Mouse (Mus musculus) MEL (cell line): ENCODE measurements around the gene Hps6. TPM values are rescaled to one million over a fixed set of nuclear protein-coding genes. Genes with fewer than 3 reads are reported as not detected.

Experiments used
- DNase-seq: peaks from one replicate; pipeline ENCODE4 v3.0.0; 2011; ENCODE audit warnings: low read depth, low spot score
- H3K27ac ChIP-seq: 2 replicates; pipeline ENCODE4 v1.5.1; 2012; ENCODE audit warnings: low read depth, mild to moderate bottlenecking, control low read depth, low read length, moderate library complexity; ENCODE audit not compliant: control insufficient read depth
- H3K27me3 ChIP-seq, 2 experiments: fragments of 150-350 bp in 1 of 2; sonication (generic) in 1 of 2; 2 replicates each; pipeline ENCODE4 v1.6.1; 2012; ENCODE audit warnings: low read length in 2 of 2, mild to moderate bottlenecking in 2 of 2, improper control_type of control experiment in 1 of 2, moderate library complexity in 1 of 2; ENCODE audit not compliant: insufficient read depth in 2 of 2, control insufficient read depth in 1 of 2
- H3K36me3 ChIP-seq, 2 experiments: 2 replicates each; pipeline ENCODE4 v1.6.1; 2012 to 2014; ENCODE audit warnings: low read length in 2 of 2, improper control_type of control experiment in 1 of 2, inconsistent platforms in 1 of 2, mild to moderate bottlenecking in 1 of 2; ENCODE audit not compliant: insufficient read depth in 2 of 2, control insufficient read depth in 1 of 2
- H3K4me1 ChIP-seq, 2 experiments: fragments of 150-350 bp in 1 of 2; sonication (generic) in 1 of 2; 2 replicates each; pipeline ENCODE4 v1.6.1; 2012; ENCODE audit warnings: low read length in 2 of 2, improper control_type of control experiment in 1 of 2, mild to moderate bottlenecking in 1 of 2; ENCODE audit not compliant: insufficient read depth in 2 of 2, control insufficient read depth in 1 of 2
- H3K4me3 ChIP-seq, 2 experiments: fragments of 150-350 bp in 1 of 2; sonication (generic) in 1 of 2; 2 replicates each; pipeline ENCODE4 v1.5.1; 2012; ENCODE audit warnings: low read depth in 2 of 2, low read length in 2 of 2, mild to moderate bottlenecking in 2 of 2, moderate library complexity in 2 of 2, control low read depth in 1 of 2, improper control_type of control experiment in 1 of 2; ENCODE audit not compliant: control insufficient read depth in 1 of 2, insufficient read depth in 1 of 2
- H3K79me2 ChIP-seq: 2 replicates; pipeline ENCODE4 v1.6.1; 2012; ENCODE audit warnings: mild to moderate bottlenecking, low read length, moderate library complexity; ENCODE audit not compliant: control insufficient read depth, poor library complexity, insufficient read depth
- H3K9ac ChIP-seq: 2 replicates; pipeline ENCODE4 v1.6.1; 2012; ENCODE audit warnings: low read depth, mild to moderate bottlenecking, control low read depth, low read length, moderate library complexity; ENCODE audit not compliant: control insufficient read depth, poor library complexity, severe bottlenecking
- H3K9me3 ChIP-seq: fragments of 150-350 bp; sonication (generic); replicated peaks from 2 replicates; pipeline ENCODE4 v1.6.1; 2012; ENCODE audit warnings: mild to moderate bottlenecking, low read length, improper control_type of control experiment, moderate library complexity; ENCODE audit not compliant: insufficient read depth
- E2F4 ChIP-seq: IDR thresholded peaks from 2 replicates; pipeline ENCODE4 v1.6.1; 2011; ENCODE audit warnings: low read depth, low read length, improper control_type of control experiment, borderline replicate concordance
- EP300 ChIP-seq, 2 experiments: IDR thresholded peaks; 2 replicates each; pipeline ENCODE4 v1.6.1; 2011; ENCODE audit warnings: improper control_type of control experiment in 2 of 2, low read length in 2 of 2, low read depth in 1 of 2, mild to moderate bottlenecking in 1 of 2
- ETS1 ChIP-seq: IDR thresholded peaks from 2 replicates; pipeline ENCODE4 v1.6.1; 2012; ENCODE audit warnings: low read depth, mild to moderate bottlenecking, inconsistent platforms, low read length, improper control_type of control experiment, moderate library complexity
- MAX ChIP-seq: IDR thresholded peaks from 2 replicates; pipeline ENCODE4 v1.6.1; 2011; ENCODE audit warnings: low read length, improper control_type of control experiment
- MAZ ChIP-seq: IDR thresholded peaks from 2 replicates; pipeline ENCODE4 v1.6.1; 2012; ENCODE audit warnings: low read depth, mild to moderate bottlenecking, inconsistent platforms, low read length, improper control_type of control experiment
- MEF2A ChIP-seq: IDR thresholded peaks from 2 replicates; pipeline ENCODE4 v1.6.1; 2014; ENCODE audit warnings: low read depth, mild to moderate bottlenecking, inconsistent platforms, low read length, improper control_type of control experiment; ENCODE audit not compliant: poor library complexity, insufficient replicate concordance, severe bottlenecking; ENCODE audit errors: extremely low read depth
- MXI1 ChIP-seq: IDR thresholded peaks from 2 replicates; pipeline ENCODE4 v1.6.1; 2011; ENCODE audit warnings: mild to moderate bottlenecking, low read depth, low read length, improper control_type of control experiment
- MYB ChIP-seq: IDR thresholded peaks from 2 replicates; pipeline ENCODE4 v1.6.1; 2011; ENCODE audit warnings: mild to moderate bottlenecking, low read depth, low read length, improper control_type of control experiment
- MYC ChIP-seq: IDR thresholded peaks from 2 replicates; pipeline ENCODE4 v1.6.1; 2011; ENCODE audit warnings: low read depth, mild to moderate bottlenecking, low read length, improper control_type of control experiment, moderate library complexity
- NELFE ChIP-seq: IDR thresholded peaks from 2 replicates; pipeline ENCODE4 v1.6.1; 2011; ENCODE audit warnings: low read depth, low read length, improper control_type of control experiment
- POLR2A ChIP-seq, 2 experiments: IDR thresholded peaks; 2 replicates each; pipeline ENCODE4 v1.6.1; 2011 to 2012; ENCODE audit warnings: low read length in 2 of 2, mild to moderate bottlenecking in 2 of 2, control low read depth in 1 of 2, improper control_type of control experiment in 1 of 2, low read depth in 1 of 2, moderate library complexity in 1 of 2; ENCODE audit not compliant: control insufficient read depth in 1 of 2, insufficient read depth in 1 of 2, poor library complexity in 1 of 2
- POLR2AphosphoS2 ChIP-seq: IDR thresholded peaks from 2 replicates; pipeline ENCODE4 v1.6.1; 2011; ENCODE audit warnings: low read length, improper control_type of control experiment
- RCOR1 ChIP-seq: IDR thresholded peaks from 2 replicates; pipeline ENCODE4 v1.6.1; 2012; ENCODE audit warnings: low read depth, mild to moderate bottlenecking, inconsistent platforms, low read length, improper control_type of control experiment
- SMC3 ChIP-seq: IDR thresholded peaks from 2 replicates; pipeline ENCODE4 v1.6.1; 2011; ENCODE audit warnings: low read depth, low read length, improper control_type of control experiment
- TBP ChIP-seq: IDR thresholded peaks from 2 replicates; pipeline ENCODE4 v1.8.0; 2011; ENCODE audit warnings: low read depth, low read length, improper control_type of control experiment
- UBTF ChIP-seq: IDR thresholded peaks from 2 replicates; pipeline ENCODE4 v1.6.1; 2012; ENCODE audit warnings: low read depth, mild to moderate bottlenecking, inconsistent platforms, low read length, improper control_type of control experiment, moderate library complexity, borderline replicate concordance; ENCODE audit not compliant: insufficient read depth
- USF1 ChIP-seq: IDR thresholded peaks from 2 replicates; pipeline ENCODE4 v1.6.1; 2014; ENCODE audit warnings: low read depth, mild to moderate bottlenecking, inconsistent platforms, low read length, improper control_type of control experiment, moderate library complexity
- ZKSCAN1 ChIP-seq: IDR thresholded peaks from 2 replicates; pipeline ENCODE4 v1.6.1; 2012; ENCODE audit warnings: low read depth, mild to moderate bottlenecking, inconsistent platforms, low read length, improper control_type of control experiment, moderate library complexity
- ZMIZ1 ChIP-seq: IDR thresholded peaks from 2 replicates; pipeline ENCODE4 v1.6.1; 2012; ENCODE audit warnings: low read depth, mild to moderate bottlenecking, inconsistent platforms, low read length, improper control_type of control experiment, moderate library complexity
- polyA plus RNA-seq, 2 experiments: library from polyadenylated mRNA; stranded (reverse) in 1 of 2; unstranded in 1 of 2; fragments of >175 nt in 1 of 2; fragments of >200 nt in 1 of 2; gene quantifications; 2 replicates each; pipeline versions ENCODE4 v1.2.1 to v1.2.4; 2012; ENCODE audit warnings: low replicate concordance in 2 of 2, low read depth in 1 of 2; ENCODE audit not compliant: insufficient read length in 2 of 2, insufficient read depth in 1 of 2, missing spikeins in 1 of 2
- total RNA-seq: library from RNA; depleted of rRNA; stranded (reverse); fragments of 300-350 nt; gene quantifications from 2 replicates; pipeline ENCODE4 v1.2.3, GENCODE M21; 2012

Gene Hps6
- total and polyA plus RNA-seq, 3 experiments = 11.5 to 13.2 TPM; not detected in 1

GRCm38 (mm10) chr19:46041933-46042475, 38.7 kb downstream of the Hps6 start (continued):
- TF ChIP-seq MAX = no peak; the same call in none of the 2 replicates
- no peak for TF ChIP-seq UBTF

- no peak for TF ChIP-seq ZKSCAN1
- no peak for TF ChIP-seq ZMIZ1
- TF ChIP-seq MYC = peak; percentile 96
- TF ChIP-seq NELFE = peak; percentile 46; the same call in 1 of the 2 replicates
- peak; percentile 30 to 66; a peak in 2 of 4 replicates for TF ChIP-seq POLR2A (IDR thresholded peaks at IDR 0.05; ENCODE audit: control insufficient read depth in 1 of 2, insufficient read depth in 1 of 2, low read depth in 1 of 2, low read length in 2 of 2, poor library complexity in 1 of 2)
- TF ChIP-seq USF1 = peak; percentile 14; the same call in 1 of the 2 replicates
- TF ChIP-seq MYB = no peak
- TF ChIP-seq MXI1 = peak; percentile 16
- peak; percentile 32; the same call in 1 of the 2 replicates for TF ChIP-seq ETS1
- TF ChIP-seq POLR2AphosphoS2 = no peak
- peak; percentile 66; the same call in 1 of the 2 replicates for TF ChIP-seq TBP
- peak; percentile 10; the same call in 1 of the 2 replicates for TF ChIP-seq RCOR1
- no peak for TF ChIP-seq SMC3
- no peak for TF ChIP-seq E2F4
- peak; percentile 79 for TF ChIP-seq MAX
- peak; percentile 55; the same call in 1 of the 2 replicates for TF ChIP-seq MAZ
- TF ChIP-seq MEF2A = no peak
- peak in 1 of 2 experiments; percentile 48; a peak in 2 of 4 replicates for TF ChIP-seq EP300 (IDR thresholded peaks at IDR 0.05; ENCODE audit: low read depth in 1 of 2, low read length in 2 of 2)
- H3K79me2 ChIP-seq = peaks cover 73% of the 10 kb centered on the region
- H3K9me3 ChIP-seq = no peaks in the 10 kb centered on the region
- peak overlapping the region; percentile 81 for H3K27ac ChIP-seq
- H3K4me3 ChIP-seq = peak overlapping the region; percentile 15 to 24
- H3K4me1 ChIP-seq = peaks cover 25 to 43% of the 10 kb centered on the region in 2 experiments
- peaks cover 0 to 34% of the 10 kb centered on the region in 2 experiments; a peak in 2 of 4 replicates for H3K36me3 ChIP-seq
- peak overlapping the region; percentile 62 for H3K9ac ChIP-seq
- peak; percentile 84 for DNase-seq
- H3K27me3 ChIP-seq = no peaks in the 10 kb centered on the region
Observed at GRCm38 (mm10) chr19:46042476-46043011, 39.2 kb downstream of the Hps6 start.
